Mouse (Mus musculus): Measurements from ENCODE around the gene Foxa3.

DNA sequence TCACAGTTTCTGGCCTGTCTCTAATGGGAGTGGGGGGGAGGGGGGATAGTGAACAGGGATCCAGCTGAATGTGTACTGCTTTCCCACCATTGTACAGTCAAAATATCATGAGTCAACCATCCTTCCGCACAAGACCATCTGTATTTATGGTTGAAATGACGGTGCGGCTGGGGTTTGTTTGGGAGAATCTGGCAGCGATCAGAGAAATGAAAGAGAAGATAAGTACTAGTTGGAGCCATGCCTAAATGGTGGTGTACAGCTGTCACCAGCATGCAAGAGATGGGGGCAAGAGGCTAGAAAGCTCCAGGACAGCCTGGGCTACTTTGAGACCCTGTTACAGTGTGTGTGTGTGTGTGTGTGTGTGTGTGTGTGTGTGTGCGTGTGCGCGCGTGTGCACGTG is 45.0 kb downstream of the Foxa3 start:
- TF ChIP-seq CTCF (IDR thresholded peaks at IDR 0.05; ENCODE audit: borderline replicate concordance, extremely low read depth, insufficient read depth, insufficient read length), result no peak
- TF ChIP-seq POLR2A (IDR thresholded peaks at IDR 0.05; ENCODE audit: borderline replicate concordance, extremely low read depth, insufficient read depth, insufficient read length, poor library complexity, severe bottlenecking), result no peak

Measured in brain, embryonic 14.5 days (tissue).